Mouse (Mus musculus) hindbrain, embryonic 13.5 days (tissue): Measurements from ENCODE around the gene Ccdc163. TPM values are rescaled to one million over a fixed set of nuclear protein-coding genes. Genes with fewer than 3 reads are reported as not detected.
"Not testable (repeated sequence)": the region's sequence is repeated elsewhere in the genome, so short reads cannot be mapped to it uniquely, and the experiment has no call there.

Experiments used
- ATAC-seq: fragments of 200-750 bp; cut with Nextera tagmentation; 2 replicates; pipeline ENCODE4 v1.8.0; 2017; ENCODE audit warnings: moderate TSS enrichment; ENCODE audit not compliant: low FRiP score
- H3K27ac ChIP-seq: fragments of 300-500 bp; sonication (generic); 2 replicates; pipeline ENCODE4 v1.5.1; 2015; ENCODE audit warnings: inconsistent platforms, mild to moderate bottlenecking, moderate library complexity
- H3K27me3 ChIP-seq: fragments of 300-500 bp; sonication (generic); 2 replicates; pipeline ENCODE4 v1.6.1; 2015; ENCODE audit warnings: mild to moderate bottlenecking, inconsistent platforms
- H3K36me3 ChIP-seq: fragments of 300-500 bp; sonication (generic); 2 replicates; pipeline ENCODE4 v1.6.1; 2015; ENCODE audit warnings: mild to moderate bottlenecking, inconsistent platforms
- H3K4me1 ChIP-seq: fragments of 300-500 bp; sonication (generic); replicated peaks from 2 replicates; pipeline ENCODE4 v1.6.1; 2015; ENCODE audit warnings: inconsistent platforms
- H3K4me2 ChIP-seq: fragments of 300-500 bp; sonication (generic); 2 replicates; pipeline ENCODE4 v1.6.1; 2015; ENCODE audit warnings: inconsistent platforms, mild to moderate bottlenecking, moderate library complexity
- H3K4me3 ChIP-seq: fragments of 300-500 bp; sonication (generic); 2 replicates; pipeline ENCODE4 v1.5.1; 2015; ENCODE audit warnings: mild to moderate bottlenecking, inconsistent platforms
- H3K9ac ChIP-seq: fragments of 300-500 bp; sonication (generic); 2 replicates; pipeline ENCODE4 v1.6.1; 2015; ENCODE audit warnings: mild to moderate bottlenecking, inconsistent platforms
- H3K9me3 ChIP-seq: fragments of 300-500 bp; sonication (generic); 2 replicates; pipeline ENCODE4 v1.6.1; 2016; ENCODE audit warnings: inconsistent platforms
- WGBS: fragments of 180-500 bp; shearing (Covaris S2); methylation state at CpG from one replicate; pipeline ENCODE4 v1.1.7; 2015; 5-methylcytosine and 5-hydroxymethylcytosine counted together
- polyA plus RNA-seq: library from polyadenylated mRNA; unstranded; fragments of >200 nt; fragmentation: Nextera tagmentation; extraction: Ambion mirVana; gene quantifications from 2 replicates; pipeline ENCODE4 v1.2.1, GENCODE M21; 2015

The Ccdc163 gene
- polyA plus RNA-seq, 1 experiment from 2014 or later, result 16.6 TPM

DNA sequence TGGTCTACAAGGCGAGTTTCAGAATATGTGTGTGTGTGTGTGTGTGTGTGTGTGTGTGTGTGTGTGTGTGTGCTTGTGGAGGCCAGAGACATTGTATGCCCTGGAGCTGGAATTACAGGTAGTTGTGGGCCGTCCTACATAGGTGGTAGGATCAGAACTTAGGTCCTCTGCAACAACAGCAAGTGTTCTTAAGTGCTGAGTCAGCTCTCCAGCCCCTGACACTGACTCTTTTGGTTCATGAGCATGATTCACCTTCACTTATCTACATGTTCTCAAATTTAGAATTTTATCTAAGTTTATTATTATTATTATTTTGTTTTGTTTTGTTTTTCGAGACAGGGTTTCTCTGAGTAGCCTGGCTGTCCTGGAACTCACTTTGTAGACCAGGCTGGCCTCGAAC, 27.8 kb upstream of the Ccdc163 start:
- not testable (repeated sequence) for H3K27me3 ChIP-seq, H3K9me3 ChIP-seq, H3K4me1 ChIP-seq, H3K4me2 ChIP-seq, ATAC-seq, H3K9ac ChIP-seq, H3K27ac ChIP-seq, H3K36me3 ChIP-seq, H3K4me3 ChIP-seq
- 92% methylated on average over 4 of the region's 4 CpGs for WGBS

- H3K27me3 ChIP-seq, result no peaks in the 10 kb centered on the region
- peaks cover 18% of the 10 kb centered on the region for H3K4me1 ChIP-seq
- no peak overlapping the region for H3K9ac ChIP-seq
- H3K27ac ChIP-seq, result no peak overlapping the region
- no peaks in the 10 kb centered on the region for H3K9me3 ChIP-seq
- no peak for ATAC-seq
- no peaks in the 10 kb centered on the region for H3K36me3 ChIP-seq
- H3K4me3 ChIP-seq, result no peak overlapping the region
- H3K4me2 ChIP-seq, result no peak overlapping the region
- WGBS, result 89% methylated on average over 4 of the region's 4 CpGs
Observed at GRCm38 (mm10) chr4:116683957-116684356, 24.4 kb upstream of the Ccdc163 start.

GRCm38 (mm10) chr4:116684665-116685064, 23.6 kb upstream of the Ccdc163 start:
- Histone ChIP-seq H3K9me3 (no peaks in the 10 kb centered on the region), H3K27me3 (no peaks in the 10 kb centered on the region), H3K36me3 (0 out of 2 replicates have a peak, but pooled peaks cover 7% of the 10 kb centered on the region), H3K4me3 (peak overlapping the region; percentile 62), H3K4me2 (peak overlapping the region; percentile 77), H3K4me1 (peaks cover 18% of the 10 kb centered on the region), H3K9ac (peak overlapping the region; percentile 76; the same call in 1 of the 2 replicates), H3K27ac (no peak overlapping the region; the same call in 1 of the 2 replicates)
- ATAC-seq, result no peak
- WGBS, result 86% methylated on average over 2 of the region's 2 CpGs

DNA sequence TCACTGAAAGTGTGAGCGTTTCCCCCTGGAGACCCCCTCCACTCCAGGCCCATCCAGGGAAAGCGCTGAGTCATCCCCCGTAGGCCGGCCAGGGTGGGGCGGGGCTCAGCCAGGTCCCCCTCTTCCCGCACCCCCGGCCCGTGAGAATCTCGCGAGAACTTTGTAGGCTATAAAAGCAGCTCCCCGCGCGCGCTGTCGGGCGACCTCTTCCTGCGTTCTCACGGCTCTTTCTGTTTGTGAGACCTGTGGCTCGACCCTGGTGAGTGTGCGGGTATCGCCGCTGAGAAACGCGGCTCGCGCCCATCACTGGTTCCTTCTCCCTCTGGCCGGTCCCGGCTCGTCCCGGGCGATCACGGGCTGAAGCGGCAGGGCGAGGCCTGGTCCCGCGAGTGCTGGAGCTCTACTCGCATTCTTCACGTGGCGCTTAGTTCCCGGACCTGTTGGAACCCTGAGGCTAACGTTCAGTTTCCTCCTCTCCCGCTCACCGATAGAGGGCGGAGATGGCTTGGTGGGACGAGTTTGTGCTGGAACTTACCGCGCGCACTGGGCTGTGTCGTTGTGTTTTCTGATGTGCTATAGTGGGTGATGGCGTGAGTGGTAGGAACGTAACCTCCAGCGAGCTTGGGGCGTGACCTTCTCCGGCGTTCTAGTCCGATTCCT, 22.8 kb upstream of the Ccdc163 start, which contains the start of gene Prdx1:
TSS of gene Prdx1 (plus strand) at position 143 of the 660 bp plus-strand sequence.
- H3K27ac ChIP-seq, result peak within 1 kb of the TSS; percentile 86
- peak within 1 kb of the TSS; percentile 62 for H3K4me3 ChIP-seq
- no peaks in the 10 kb centered on the region for H3K9me3 ChIP-seq
- 1% methylated on average over 56 of the region's 56 CpGs for WGBS
- peaks cover 18% of the 10 kb centered on the region for H3K4me1 ChIP-seq
- ATAC-seq, result peak; percentile 98
- H3K4me2 ChIP-seq, result peak within 1 kb of the TSS; percentile 77
- H3K9ac ChIP-seq, result peak within 1 kb of the TSS; percentile 76
- no peaks in the 10 kb centered on the region for H3K27me3 ChIP-seq
- 0 out of 2 replicates have a peak, but pooled peaks cover 7% of the 10 kb centered on the region for H3K36me3 ChIP-seq

DNA sequence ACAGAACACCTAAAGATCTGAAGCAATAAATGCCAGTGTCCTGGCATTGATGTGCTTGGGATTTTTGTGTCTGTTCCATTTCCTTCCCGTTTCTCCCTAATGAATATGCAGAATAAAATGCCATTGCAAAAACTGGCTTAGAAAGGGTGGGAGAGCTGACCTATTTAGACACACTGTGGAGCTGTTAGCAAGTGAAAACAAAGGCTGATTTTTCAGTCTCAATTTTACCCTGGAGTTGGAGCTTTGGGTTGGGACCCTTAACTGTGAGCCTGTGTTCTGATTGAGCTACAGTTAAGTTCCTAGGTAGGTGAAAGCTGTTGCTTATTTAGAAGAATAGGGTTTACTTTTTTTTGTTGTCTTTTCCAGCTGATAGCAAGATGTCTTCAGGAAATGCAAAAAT, 21.3 kb upstream of the Ccdc163 start:
- peaks cover 18% of the 10 kb centered on the region for H3K4me1 ChIP-seq
- H3K36me3 ChIP-seq, result peaks cover 12% of the 10 kb centered on the region; the same call in 1 of the 2 replicates
- ATAC-seq, result no peak
- H3K9me3 ChIP-seq, result no peaks in the 10 kb centered on the region
- H3K27ac ChIP-seq, result no peak overlapping the region
- H3K9ac ChIP-seq, result peak overlapping the region; percentile 76
- no peaks in the 10 kb centered on the region for H3K27me3 ChIP-seq
- WGBS, result 22% methylated on average over 1 of the region's 1 CpGs
- H3K4me3 ChIP-seq, result peak overlapping the region; percentile 62
- peak overlapping the region; percentile 77 for H3K4me2 ChIP-seq

DNA sequence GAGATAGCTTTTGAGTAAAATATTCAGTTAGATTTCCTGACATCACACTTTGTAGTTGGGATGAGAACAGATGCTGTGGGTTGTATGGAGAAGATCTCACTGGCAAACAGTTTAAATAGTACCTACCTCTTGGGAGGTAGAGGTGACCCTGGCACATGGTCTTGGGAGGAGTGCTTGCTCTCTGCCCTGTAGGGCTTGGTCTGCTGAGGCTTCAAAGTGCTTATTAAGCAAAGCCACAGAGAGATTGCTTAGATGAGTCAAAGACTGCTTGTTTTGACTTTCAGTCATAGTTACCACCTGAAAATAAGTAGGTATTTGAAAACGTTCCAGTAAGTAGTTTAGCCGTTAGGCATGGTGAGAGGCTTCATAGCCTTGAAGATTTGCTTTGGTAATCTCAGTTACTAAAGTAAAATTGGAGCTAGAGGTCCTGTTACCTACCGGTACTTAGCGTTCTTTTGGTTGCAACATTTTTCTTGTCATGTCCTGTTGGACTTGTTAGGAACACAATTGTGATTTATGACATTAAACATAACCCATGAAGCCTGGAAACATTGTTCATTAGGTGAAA, 18.9 kb upstream of the Ccdc163 start:
- 94% methylated on average over 4 of the region's 4 CpGs for WGBS
- no peaks in the 10 kb centered on the region for H3K27me3 ChIP-seq
- H3K9ac ChIP-seq, result no peak overlapping the region
- no peak overlapping the region for H3K27ac ChIP-seq
- H3K4me3 ChIP-seq, result no peak overlapping the region
- H3K4me1 ChIP-seq, result peaks cover 18% of the 10 kb centered on the region
- H3K9me3 ChIP-seq, result no peaks in the 10 kb centered on the region
- no peak overlapping the region for H3K4me2 ChIP-seq
- H3K36me3 ChIP-seq, result peaks cover 31% of the 10 kb centered on the region
- ATAC-seq, result no peak

DNA sequence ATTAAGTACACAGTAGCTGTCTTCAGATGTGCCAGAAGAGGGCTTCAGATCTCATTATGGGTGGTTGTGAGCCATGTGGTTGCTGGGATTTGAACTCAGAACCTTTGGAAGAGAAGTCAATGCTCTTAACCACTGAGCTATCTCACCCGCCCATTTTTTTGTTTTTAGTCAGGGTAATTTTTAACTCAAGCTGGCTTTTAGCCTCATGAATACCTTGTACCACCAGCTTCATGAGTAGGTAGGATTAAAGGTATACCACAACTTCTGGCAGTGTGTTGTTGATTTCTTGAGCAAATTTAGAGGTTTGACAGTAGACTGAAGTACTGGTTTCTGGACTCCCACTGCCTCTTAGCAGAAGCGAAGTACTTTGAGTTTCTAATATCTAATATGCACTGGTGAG, 16.2 kb upstream of the Ccdc163 start:
- Histone ChIP-seq H3K4me3 (no peak overlapping the region), H3K36me3 (peaks cover 37% of the 10 kb centered on the region), H3K4me2 (no peak overlapping the region), H3K27ac (no peak overlapping the region), H3K27me3 (no peaks in the 10 kb centered on the region), H3K9ac (no peak overlapping the region), H3K4me1 (peaks cover 2% of the 10 kb centered on the region), H3K9me3 (no peaks in the 10 kb centered on the region)
- WGBS, result 91% methylated on average over 2 of the region's 2 CpGs
- ATAC-seq, result no peak

DNA sequence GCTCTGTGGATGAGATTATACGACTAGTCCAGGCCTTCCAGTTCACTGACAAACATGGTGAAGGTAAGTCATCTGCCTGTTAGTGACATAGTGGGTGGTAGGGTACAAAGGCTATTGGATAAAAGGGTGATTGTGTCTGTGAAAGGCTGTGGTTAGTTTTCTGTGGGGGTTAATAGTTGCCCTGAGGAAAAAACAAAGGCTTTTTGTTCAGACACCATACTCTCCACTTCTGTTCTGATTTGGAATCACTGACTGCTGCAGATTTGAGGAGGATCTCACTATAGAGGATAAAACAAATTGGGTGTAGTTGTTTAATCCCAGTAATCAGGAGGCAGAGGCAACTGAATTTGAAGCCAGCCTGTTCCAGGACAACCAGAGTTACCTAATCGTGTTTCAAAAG, 14.5 kb upstream of the Ccdc163 start:
- Histone ChIP-seq H3K9ac (no peak overlapping the region), H3K9me3 (no peaks in the 10 kb centered on the region), H3K27me3 (no peaks in the 10 kb centered on the region), H3K4me3 (no peak overlapping the region), H3K4me1 (no peaks in the 10 kb centered on the region), H3K4me2 (no peak overlapping the region), H3K27ac (no peak overlapping the region), H3K36me3 (peaks cover 45% of the 10 kb centered on the region)
- ATAC-seq, result no peak
- WGBS, result 83% methylated on average over 2 of the region's 2 CpGs

GRCm38 (mm10) chr4:116698693-116699342, 9.5 kb upstream of the Ccdc163 start:
- no peak overlapping the region for H3K27ac ChIP-seq
- H3K4me3 ChIP-seq, result no peak overlapping the region
- H3K4me1 ChIP-seq, result no peaks in the 10 kb centered on the region
- 93% methylated on average over 2 of the region's 2 CpGs for WGBS
- H3K9ac ChIP-seq, result no peak overlapping the region
- no peak overlapping the region for H3K4me2 ChIP-seq
- H3K27me3 ChIP-seq, result no peaks in the 10 kb centered on the region
- H3K9me3 ChIP-seq, result no peaks in the 10 kb centered on the region
- peaks cover 20% of the 10 kb centered on the region for H3K36me3 ChIP-seq
- no peak for ATAC-seq

GRCm38 (mm10) chr4:116700964-116701363, 7.3 kb upstream of the Ccdc163 start:
- WGBS, result 90% methylated on average over 1 of the region's 1 CpGs
- H3K4me2 ChIP-seq, result no peak overlapping the region
- H3K4me1 ChIP-seq, result no peaks in the 10 kb centered on the region
- no peak overlapping the region for H3K9ac ChIP-seq
- H3K36me3 ChIP-seq, result peaks cover 13% of the 10 kb centered on the region
- no peak for ATAC-seq
- H3K4me3 ChIP-seq, result no peak overlapping the region
- H3K27me3 ChIP-seq, result no peaks in the 10 kb centered on the region
- no peak overlapping the region for H3K27ac ChIP-seq
- H3K9me3 ChIP-seq, result no peaks in the 10 kb centered on the region

DNA sequence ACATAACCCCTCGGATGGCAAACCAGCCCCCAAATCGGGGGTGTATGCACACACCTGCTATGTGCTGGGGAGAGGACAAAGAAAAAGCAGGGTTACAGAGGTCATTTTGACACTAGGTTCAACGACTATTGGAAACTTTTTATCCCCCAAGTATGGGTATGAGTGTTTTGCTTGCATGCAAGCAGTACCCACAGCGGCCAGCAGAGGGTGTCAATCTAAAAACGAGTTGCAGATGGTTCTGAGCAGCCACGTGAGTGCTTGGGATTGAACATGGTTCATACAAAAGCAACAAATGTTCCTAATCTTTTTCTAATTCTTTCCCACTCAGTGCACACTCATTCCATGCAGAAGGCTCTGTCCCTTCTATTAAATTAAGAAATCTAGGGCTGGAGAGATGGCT, 4.5 kb upstream of the Ccdc163 start:
- H3K27ac ChIP-seq, result no peak overlapping the region
- H3K27me3 ChIP-seq, result no peaks in the 10 kb centered on the region
- 0 out of 2 replicates have a peak, but pooled peaks cover 4% of the 10 kb centered on the region for H3K36me3 ChIP-seq
- H3K4me2 ChIP-seq, result no peak overlapping the region
- no peak overlapping the region for H3K4me3 ChIP-seq
- peaks cover 10% of the 10 kb centered on the region for H3K4me1 ChIP-seq
- no peaks in the 10 kb centered on the region for H3K9me3 ChIP-seq
- no peak overlapping the region for H3K9ac ChIP-seq
- no peak for ATAC-seq
- 38% methylated on average over 6 of the region's 6 CpGs for WGBS

DNA sequence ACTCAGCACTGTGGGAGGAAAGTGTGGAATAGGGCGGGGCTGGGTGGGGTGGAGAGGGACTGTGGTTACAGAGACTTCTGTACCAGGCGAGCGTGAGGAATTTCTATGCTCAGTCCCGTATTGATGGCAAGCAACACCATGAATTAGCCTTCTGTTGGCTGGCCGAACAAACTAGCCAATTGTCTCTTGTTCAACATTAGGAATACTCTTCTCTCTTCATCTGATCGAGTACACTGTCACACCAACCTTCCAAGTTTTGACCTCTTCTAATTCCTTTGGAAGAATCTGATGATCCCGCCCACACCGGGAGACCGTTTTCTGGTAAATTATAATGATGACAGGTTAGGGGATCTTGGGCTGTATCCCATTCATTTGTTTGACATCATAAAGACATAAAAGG, 643 bp upstream of the Ccdc163 start:
- H3K36me3 ChIP-seq, result no peaks in the 10 kb centered on the region
- H3K27ac ChIP-seq, result peak overlapping the region; percentile 67; the same call in 1 of the 2 replicates
- H3K4me1 ChIP-seq, result peaks cover 19% of the 10 kb centered on the region
- no peaks in the 10 kb centered on the region for H3K27me3 ChIP-seq
- ATAC-seq, result 0 out of 2 replicates have a peak, but pooled peaks have one; percentile 11
- 24% methylated on average over 9 of the region's 9 CpGs for WGBS
- H3K9ac ChIP-seq, result peak overlapping the region; percentile 69
- H3K9me3 ChIP-seq, result no peaks in the 10 kb centered on the region
- H3K4me3 ChIP-seq, result peak overlapping the region; percentile 65
- peak overlapping the region; percentile 66 for H3K4me2 ChIP-seq
